Mouse (Mus musculus) small intestine, adult 2 months (tissue): Measurements from ENCODE around the gene Fhl3.

Experiments used
- CTCF ChIP-seq: fragments of 200-500 bp; IDR thresholded peaks from 2 replicates; pipeline ENCODE4 v1.5.1; 2012; ENCODE audit warnings: low read depth, mild to moderate bottlenecking, control low read depth, inconsistent platforms, low read length, moderate library complexity, mixed read lengths; ENCODE audit not compliant: insufficient replicate concordance, insufficient read length; ENCODE audit errors: extremely low read depth
- POLR2A ChIP-seq: fragments of 200-500 bp; IDR thresholded peaks from 2 replicates; pipeline ENCODE4 v1.6.1; 2012; ENCODE audit warnings: low read depth, mild to moderate bottlenecking, control low read depth, inconsistent platforms, low read length, moderate library complexity

DNA sequence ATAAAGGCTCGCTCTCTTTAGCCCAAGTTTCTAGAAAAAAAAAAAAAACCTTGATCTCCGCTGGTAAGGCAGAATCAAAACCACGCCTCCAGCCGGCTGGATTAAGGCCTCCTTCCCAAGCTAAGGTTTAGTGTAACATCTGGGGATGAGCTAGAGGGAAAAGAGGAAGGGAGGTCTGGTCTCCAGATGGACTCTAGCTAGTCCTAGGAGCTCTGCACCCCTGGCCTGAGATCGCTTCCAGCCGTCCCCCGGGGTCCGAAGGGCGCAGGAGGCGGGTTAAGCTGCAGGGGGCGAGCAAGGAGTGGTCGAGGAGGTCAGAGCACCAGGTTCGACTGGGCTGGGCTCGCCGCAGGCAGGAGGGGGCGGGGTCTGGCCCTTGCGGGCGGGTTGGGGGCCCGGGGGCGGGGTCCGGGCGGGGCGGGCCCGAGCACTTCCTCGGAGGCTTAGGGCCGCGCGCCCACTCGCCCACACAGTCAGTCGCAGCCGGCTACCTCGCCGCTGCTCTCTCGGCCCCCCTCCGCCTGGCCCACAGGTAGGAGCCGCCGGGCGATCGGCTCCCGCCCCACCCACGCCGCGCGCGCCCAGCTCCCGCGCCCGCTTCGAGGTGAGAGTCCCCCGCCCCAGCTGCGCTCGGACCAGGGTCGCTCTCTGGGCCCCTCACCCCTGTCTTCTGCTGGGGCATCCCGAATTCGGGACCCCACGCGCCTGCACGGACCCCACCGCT lies at the start of gene Fhl3:
- TF ChIP-seq POLR2A (peak; percentile 21; the same call in 1 of the 2 replicates), CTCF (no peak)
